Mouse (Mus musculus) MEL (cell line): ENCODE data around the gene Plekhg2.

Experiments used
- BHLHE40 ChIP-seq: IDR thresholded peaks from 2 replicates; pipeline ENCODE4 v1.6.1; 2012; ENCODE audit warnings: low read depth, mild to moderate bottlenecking, inconsistent platforms, low read length, improper control_type of control experiment, borderline replicate concordance
- CTCF ChIP-seq, 3 experiments: IDR thresholded peaks in 2 of 3; conservative IDR thresholded peaks in 1 of 3; 2 replicates each; pipeline ENCODE4 v1.5.1; 2011 to 2012; ENCODE audit warnings: low read length in 3 of 3, low read depth in 2 of 3, mild to moderate bottlenecking in 2 of 3, improper control_type of control experiment in 1 of 3, inconsistent platforms in 1 of 3, mixed read lengths in 1 of 3, moderate library complexity in 1 of 3; ENCODE audit not compliant: control insufficient read depth in 1 of 3, insufficient read depth in 1 of 3, poor library complexity in 1 of 3, severe bottlenecking in 1 of 3
- MYB ChIP-seq: IDR thresholded peaks from 2 replicates; pipeline ENCODE4 v1.6.1; 2011; ENCODE audit warnings: mild to moderate bottlenecking, low read depth, low read length, improper control_type of control experiment
- USF1 ChIP-seq: IDR thresholded peaks from 2 replicates; pipeline ENCODE4 v1.6.1; 2014; ENCODE audit warnings: low read depth, mild to moderate bottlenecking, inconsistent platforms, low read length, improper control_type of control experiment, moderate library complexity

- TF ChIP-seq BHLHE40 (no peak), USF1 (no peak), CTCF (IDR thresholded peaks at IDR 0.05 in 2 of 3, conservative IDR thresholded peaks at IDR 0.05 in 1 of 3; ENCODE audit: control insufficient read depth in 1 of 3, insufficient read depth in 1 of 3, low read depth in 2 of 3, low read length in 3 of 3, poor library complexity in 1 of 3, severe bottlenecking in 1 of 3) (no peak), MYB (no peak)
Observed at GRCm38 (mm10) chr7:28370977-28371513, 1.4 kb downstream of the Plekhg2 start.
